Mouse (Mus musculus): ENCODE measurements around the gene Ddrgk1.

Ddrgk1 gene

GRCm38 (mm10) chr2:130664102-130664701 is at the start of gene Ddrgk1:
Gene Ddrgk1, minus strand, starts transcription at chr2:130664659.
- peak; percentile 93 to 95 for DNase-seq

- no peak for DNase-seq
These were observed 42.6 kb upstream of the Ddrgk1 start for GRCm38 (mm10) chr2:130707057-130707456.

- no peak for DNase-seq
These were observed 42.1 kb upstream of the Ddrgk1 start for GRCm38 (mm10) chr2:130706602-130707001.

GRCm38 (mm10) chr2:130705178-130705577 is 40.7 kb upstream of the Ddrgk1 start:
- DNase-seq = peak in 1 of 2 experiments; percentile 17

GRCm38 (mm10) chr2:130704040-130705001 is 39.9 kb upstream of the Ddrgk1 start:
- DNase-seq = peak; percentile 58

GRCm38 (mm10) chr2:130697821-130698266 is 33.4 kb upstream of the Ddrgk1 start:
- DNase-seq = no peak

GRCm38 (mm10) chr2:130697153-130697810 is 32.8 kb upstream of the Ddrgk1 start, which contains the start of gene Slc4a11:
Gene Slc4a11, minus strand, starts transcription at chr2:130697519.
- peak; percentile 24 to 28 for DNase-seq

- DNase-seq = peak; percentile 14 to 20
These were observed 32.3 kb upstream of the Ddrgk1 start for GRCm38 (mm10) chr2:130696700-130697152.

- DNase-seq = no peak
These were observed 29.1 kb upstream of the Ddrgk1 start for GRCm38 (mm10) chr2:130693563-130693962.

- no peak for DNase-seq
These were observed 24.6 kb upstream of the Ddrgk1 start for GRCm38 (mm10) chr2:130689011-130689410.

GRCm38 (mm10) chr2:130685426-130685825 is 21.0 kb upstream of the Ddrgk1 start:
- DNase-seq = no peak

GRCm38 (mm10) chr2:130681531-130681930 is 17.1 kb upstream of the Ddrgk1 start:
- no peak for DNase-seq

GRCm38 (mm10) chr2:130679899-130680298 is 15.4 kb upstream of the Ddrgk1 start:
- no peak for DNase-seq

- no peak for DNase-seq
These were observed 14.7 kb upstream of the Ddrgk1 start for GRCm38 (mm10) chr2:130679154-130679553.

GRCm38 (mm10) chr2:130677211-130677610 is 12.8 kb upstream of the Ddrgk1 start:
- no peak for DNase-seq

GRCm38 (mm10) chr2:130667559-130667958 is 3.1 kb upstream of the Ddrgk1 start, which contains the start of gene Itpa:
Gene Itpa, plus strand, starts transcription at chr2:130667610.
- DNase-seq = peak; percentile 89 to 90

GRCm38 (mm10) chr2:130663342-130663741 is 1.1 kb downstream of the Ddrgk1 start:
- DNase-seq = no peak

GRCm38 (mm10) chr2:130658530-130658929 is 5.9 kb downstream of the Ddrgk1 start:
- DNase-seq = no peak

GRCm38 (mm10) chr2:130657541-130657940 is 6.9 kb downstream of the Ddrgk1 start:
- no peak for DNase-seq

- no peak for DNase-seq
These were observed 7.9 kb downstream of the Ddrgk1 start for GRCm38 (mm10) chr2:130656536-130656935.

- no peak for DNase-seq
These were observed 8.7 kb downstream of the Ddrgk1 start for GRCm38 (mm10) chr2:130655660-130656339.

- no peak for DNase-seq
These were observed 10.7 kb downstream of the Ddrgk1 start for GRCm38 (mm10) chr2:130653760-130654159.

Data from cerebellum, postnatal 14 days (tissue).